Comparison of ENCODE assay signal across 8 mouse cellular contexts in the genomic region with DNA sequence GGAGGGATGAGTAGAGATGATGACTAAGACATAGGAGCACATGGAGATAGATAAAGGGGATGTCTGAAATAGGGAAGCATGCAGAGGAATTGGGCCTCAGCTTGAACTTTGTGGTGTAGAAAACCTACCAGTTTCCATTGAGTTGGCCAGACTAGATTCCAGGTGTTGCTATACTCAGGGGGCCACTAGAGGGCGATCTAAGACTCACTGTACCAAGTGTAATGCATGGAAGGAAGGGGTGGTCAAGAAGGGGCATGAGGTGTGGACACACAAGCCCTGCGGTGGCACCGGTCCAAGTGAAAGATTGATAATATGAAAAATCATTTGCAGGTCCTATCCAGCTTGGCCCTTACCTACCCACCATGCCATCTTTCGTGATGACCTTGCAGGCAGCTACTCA. TPM values are rescaled to one million over a fixed set of nuclear protein-coding genes. Genes with fewer than 3 reads are reported as not detected.
A peak's percentile ranks its signal among the peaks of the same experiment; 100 is the strongest.
DNase-seq lines count a peak whose midpoint lies in the region; ATAC-seq and TF ChIP-seq lines count a peak whose summit lies in the region.

No protein-coding gene starts in this region.

- H3K4me1 ChIP-seq in midbrain, embryonic 14.5 days (ENCODE audit: control insufficient read depth, insufficient read depth, low read length): peaks cover 8% of the 10 kb centered on the region
- H3K4me1 ChIP-seq in midbrain, embryonic 13.5 days (replicated peaks): peaks cover 18% of the 10 kb centered on the region
- H3K4me1 ChIP-seq in lung, adult 2 months (ENCODE audit: control insufficient read depth, insufficient read depth, low read length): peaks cover 4% of the 10 kb centered on the region; the same call in 1 of the 2 replicates

- TF ChIP-seq POLR2A in lung, adult 2 months (IDR thresholded peaks at IDR 0.05; ENCODE audit: borderline replicate concordance, extremely low read depth, low read depth, low read length): no peak

- no peak overlapping the region for H3K9ac ChIP-seq in midbrain, embryonic 14.5 days (replicated peaks; ENCODE audit: low read length)
- no peak overlapping the region for H3K9ac ChIP-seq in midbrain, embryonic 13.5 days (replicated peaks)

- peaks cover 35% of the 10 kb centered on the region for H3K36me3 ChIP-seq in midbrain, embryonic 14.5 days (ENCODE audit: control insufficient read depth, insufficient read depth, low read length)
- peaks cover 46% of the 10 kb centered on the region for H3K36me3 ChIP-seq in midbrain, embryonic 13.5 days

- no peaks in the 10 kb centered on the region for H3K27me3 ChIP-seq in midbrain, embryonic 14.5 days (ENCODE audit: control insufficient read depth, insufficient read depth, low read length)
- H3K27me3 ChIP-seq in midbrain, embryonic 13.5 days: no peaks in the 10 kb centered on the region

- no peak overlapping the region for H3K4me3 ChIP-seq in midbrain, embryonic 14.5 days (replicated peaks; ENCODE audit: low read depth, low read length)
- H3K4me3 ChIP-seq in midbrain, embryonic 13.5 days (replicated peaks): no peak overlapping the region
- H3K4me3 ChIP-seq in lung, adult 2 months (replicated peaks; ENCODE audit: extremely low read depth, low read depth, low read length): no peak overlapping the region

- 47% methylated on average over 4 of the region's 4 CpGs for WGBS in midbrain, embryonic 14.5 days
- 47% methylated on average over 4 of the region's 4 CpGs for WGBS in midbrain, embryonic 13.5 days
- 38% methylated on average over 4 of the region's 4 CpGs for WGBS in lung, adult 2 months

- TF ChIP-seq CTCF in lung, adult 2 months (IDR thresholded peaks at IDR 0.05; ENCODE audit: insufficient read depth, low read length): peak; percentile 74

- no peak overlapping the region for H3K4me2 ChIP-seq in midbrain, embryonic 14.5 days (ENCODE audit: low read length)
- no peak overlapping the region for H3K4me2 ChIP-seq in midbrain, embryonic 13.5 days (replicated peaks)

- DNase-seq in midbrain, embryonic 14.5 days: peak; percentile 79
- peak; percentile 81 for DNase-seq in brain, adult 2 months (ENCODE audit: low read depth, low spot score)
- DNase-seq in forelimb bud, embryonic 11.5 days (ENCODE audit: low read depth, low spot score): peak; percentile 61
- peak; percentile 78 to 88 for DNase-seq in kidney, postnatal 36 days
- DNase-seq in lung, adult 2 months: peak; percentile 75
- peak; percentile 81 for DNase-seq in right cerebral cortex, postnatal 14 days

- ATAC-seq in midbrain, embryonic 14.5 days (ENCODE audit: low FRiP score, low TSS enrichment): no peak
- ATAC-seq in midbrain, embryonic 13.5 days: no peak
- ATAC-seq in erythroblast, adult 5-6 weeks (replicated peaks; ENCODE audit: low FRiP score, poor library complexity, severe bottlenecking): no peak

- no peaks in the 10 kb centered on the region for H3K9me3 ChIP-seq in midbrain, embryonic 14.5 days (ENCODE audit: control insufficient read depth, low read length)
- H3K9me3 ChIP-seq in midbrain, embryonic 13.5 days: no peaks in the 10 kb centered on the region

- no peak overlapping the region for H3K27ac ChIP-seq in midbrain, embryonic 14.5 days (replicated peaks; ENCODE audit: low read depth, low read length)
- H3K27ac ChIP-seq in midbrain, embryonic 13.5 days: no peak overlapping the region

RNA-seq across cellular contexts. Expression of a gene that starts 3.2 kb away (rescaled TPM):
- polyA plus RNA-seq in midbrain, embryonic 14.5 days (2014; fragmentation: Nextera tagmentation; extraction: Ambion mirVana): 76.1 and 77.8 TPM in 2 replicates
- 76.0 and 81.0 TPM in 2 replicates for polyA plus RNA-seq in midbrain, embryonic 13.5 days (2015; fragmentation: Nextera tagmentation; extraction: Ambion mirVana)
- 16.5 and 17.3 TPM in 2 replicates for polyA plus RNA-seq in lung, adult 2 months (2012; rRNA removed)
- total RNA-seq in erythroblast, adult 5-6 weeks (2015; ENCODE audit: low replicate concordance): 2.5 and 3.8 TPM in 2 replicates
- total RNA-seq in erythroblast, adult 5-6 weeks (2017; ENCODE audit: low replicate concordance): 2.2 and 2.5 TPM in 2 replicates

RNA-seq across cellular contexts. Expression of a gene that starts 15.3 kb away (rescaled TPM):
- 6.5 and 16.0 TPM in 2 replicates for polyA plus RNA-seq in midbrain, embryonic 14.5 days (2014; fragmentation: Nextera tagmentation; extraction: Ambion mirVana)
- polyA plus RNA-seq in midbrain, embryonic 13.5 days (2015; fragmentation: Nextera tagmentation; extraction: Ambion mirVana): 16.8 and 18.4 TPM in 2 replicates
- 24.8 and 28.3 TPM in 2 replicates for polyA plus RNA-seq in lung, adult 2 months (2012; rRNA removed)
- 5.2 and 6.3 TPM in 2 replicates for total RNA-seq in erythroblast, adult 5-6 weeks (2015; ENCODE audit: low replicate concordance)
- total RNA-seq in erythroblast, adult 5-6 weeks (2017; ENCODE audit: low replicate concordance): 3.1 and 5.4 TPM in 2 replicates

RNA-seq across cellular contexts. Expression of a gene that starts 28.7 kb away (rescaled TPM):
- polyA plus RNA-seq in midbrain, embryonic 14.5 days (2014; fragmentation: Nextera tagmentation; extraction: Ambion mirVana): 0.25 TPM in 1 of 2 replicates, not detected in the other
- 0.09 TPM in 1 of 2 replicates, not detected in the other for polyA plus RNA-seq in midbrain, embryonic 13.5 days (2015; fragmentation: Nextera tagmentation; extraction: Ambion mirVana)
- 40.1 and 47.0 TPM in 2 replicates for polyA plus RNA-seq in lung, adult 2 months (2012; rRNA removed)
- not detected in 2 replicates for total RNA-seq in erythroblast, adult 5-6 weeks (2015; ENCODE audit: low replicate concordance)
- not detected in 2 replicates for total RNA-seq in erythroblast, adult 5-6 weeks (2017; ENCODE audit: low replicate concordance)

RNA-seq across cellular contexts. Expression of a gene that starts 45.3 kb away (rescaled TPM):
- 32.3 and 32.9 TPM in 2 replicates for polyA plus RNA-seq in midbrain, embryonic 14.5 days (2014; fragmentation: Nextera tagmentation; extraction: Ambion mirVana)
- 36.6 and 42.6 TPM in 2 replicates for polyA plus RNA-seq in midbrain, embryonic 13.5 days (2015; fragmentation: Nextera tagmentation; extraction: Ambion mirVana)
- polyA plus RNA-seq in lung, adult 2 months (2012; rRNA removed): 14.2 and 16.5 TPM in 2 replicates
- 3.3 and 23.6 TPM in 2 replicates for total RNA-seq in erythroblast, adult 5-6 weeks (2015; ENCODE audit: low replicate concordance)
- total RNA-seq in erythroblast, adult 5-6 weeks (2017; ENCODE audit: low replicate concordance): 14.6 and 19.7 TPM in 2 replicates

RNA-seq across cellular contexts. Expression of a gene that starts 45.3 kb away (rescaled TPM):
- polyA plus RNA-seq in midbrain, embryonic 14.5 days (2014; fragmentation: Nextera tagmentation; extraction: Ambion mirVana): 52.1 and 56.5 TPM in 2 replicates
- 57.8 and 62.6 TPM in 2 replicates for polyA plus RNA-seq in midbrain, embryonic 13.5 days (2015; fragmentation: Nextera tagmentation; extraction: Ambion mirVana)
- polyA plus RNA-seq in lung, adult 2 months (2012; rRNA removed): 14.2 and 17.0 TPM in 2 replicates
- total RNA-seq in erythroblast, adult 5-6 weeks (2015; ENCODE audit: low replicate concordance): 0.77 and 3.1 TPM in 2 replicates
- 3.2 and 7.5 TPM in 2 replicates for total RNA-seq in erythroblast, adult 5-6 weeks (2017; ENCODE audit: low replicate concordance)

Comparison
In these comparisons a context has a peak if more than half of its experiments do, and no peak if none do; other contexts are left out.
1. RNA of a gene that starts 28.7 kb away (polyA plus RNA-seq): 40.1 to 47.0 TPM in lung, adult 2 months; 0.25 TPM in midbrain, embryonic 14.5 days and 0.09 TPM in midbrain, embryonic 13.5 days; every median in the first group is over 10 times any median in the second.
2. Peak in every context shown above with its lines, with median percentiles within 50 percentile points of each other: DNase-seq.